Mouse (Mus musculus): ENCODE measurements around the gene Lif. TPM values are rescaled to one million over a fixed set of nuclear protein-coding genes. Genes with fewer than 3 reads are reported as not detected.

Lif gene
- total RNA-seq, 2 experiments from 2014 or later = 1.8 to 2.7 TPM

Other genes starting within 250 kb of the Lif start
- under 1 TPM; 0.27 to 0.41 TPM for gene Sec14l4, start 226.1 kb upstream of the Lif start, total RNA-seq (2021)
- 1 to 10 TPM in 1 of 2 experiments, under 1 TPM in 1; 0.74 to 1.5 TPM for gene Sec14l3, start 192.7 kb upstream of the Lif start, total RNA-seq (2021)
- gene Mtfp1, start 162.1 kb upstream of the Lif start, total RNA-seq (2021) = 100 to 1,000 TPM; 118 to 123 TPM
- gene Sec14l2, start 134.1 kb upstream of the Lif start, total RNA-seq (2021) = 10 to 100 TPM; 57.7 to 61.3 TPM
- gene Rnf215, start 122.4 kb upstream of the Lif start, total RNA-seq (2021) = 10 to 100 TPM; 27.1 to 27.5 TPM
- 10 to 100 TPM; 10.4 to 11.7 TPM for gene Ccdc157, start 97.3 kb upstream of the Lif start, total RNA-seq (2021)
- 10 to 100 TPM; 72.7 TPM for gene Sf3a1, start 97.2 kb upstream of the Lif start, total RNA-seq (2021)
- 10 to 100 TPM; 28.1 to 30.8 TPM for gene Tbc1d10a, start 70.8 kb upstream of the Lif start, total RNA-seq (2021)
- 1 to 10 TPM; 4.3 to 4.7 TPM for gene Castor1, start 39.3 kb upstream of the Lif start, total RNA-seq (2021)
- gene Osm, start 21.1 kb upstream of the Lif start, total RNA-seq (2021) = not detected
- not detected for gene Hormad2, start 183.5 kb downstream of the Lif start, total RNA-seq (2021)